Mouse (Mus musculus) intestine, postnatal 0 days (tissue): ENCODE results near the gene Calr4. TPM values are rescaled to one million over a fixed set of nuclear protein-coding genes. Genes with fewer than 3 reads are reported as not detected.
A peak's percentile ranks its signal among the peaks of the same experiment; 100 is the strongest.

Experiments used
- ATAC-seq: fragments of 200-750 bp; cut with Nextera tagmentation; 2 replicates; pipeline ENCODE4 v1.8.0; 2017; ENCODE audit warnings: mild to moderate bottlenecking, moderate TSS enrichment, moderate library complexity
- H3K27ac ChIP-seq: fragments of 300-500 bp; sonication (generic); 2 replicates; pipeline ENCODE4 v1.5.1; 2014; ENCODE audit warnings: mild to moderate bottlenecking, low read depth, low read length, moderate library complexity
- H3K27me3 ChIP-seq: fragments of 300-500 bp; sonication (generic); replicated peaks from 2 replicates; pipeline ENCODE4 v1.6.1; 2014; ENCODE audit warnings: low read length, mixed read lengths; ENCODE audit not compliant: control insufficient read depth, insufficient read depth
- H3K36me3 ChIP-seq: fragments of 300-500 bp; sonication (generic); 2 replicates; pipeline ENCODE4 v1.6.1; 2014; ENCODE audit warnings: mild to moderate bottlenecking, moderate library complexity; ENCODE audit not compliant: control insufficient read depth, insufficient read depth
- H3K4me1 ChIP-seq: fragments of 300-500 bp; sonication (generic); replicated peaks from 2 replicates; pipeline ENCODE4 v1.6.1; 2014; ENCODE audit warnings: antibody characterized with exemption, low read length, mixed read lengths; ENCODE audit not compliant: control insufficient read depth, insufficient read depth
- H3K4me2 ChIP-seq: fragments of 300-500 bp; sonication (generic); replicated peaks from 2 replicates; pipeline ENCODE4 v1.6.1; 2014; ENCODE audit warnings: low read depth, mild to moderate bottlenecking, moderate library complexity
- H3K4me3 ChIP-seq: fragments of 300-500 bp; sonication (generic); 2 replicates; pipeline ENCODE4 v1.5.1; 2014; ENCODE audit warnings: low read depth, low read length
- H3K9ac ChIP-seq: fragments of 300-500 bp; sonication (generic); 2 replicates; pipeline ENCODE4 v1.6.1; 2014; ENCODE audit warnings: mild to moderate bottlenecking, low read depth, low read length
- H3K9me3 ChIP-seq: fragments of 300-500 bp; sonication (generic); 2 replicates; pipeline ENCODE4 v1.6.1; 2016; ENCODE audit warnings: mixed run types; ENCODE audit not compliant: control insufficient read depth
- CTCF ChIP-seq: sonication (generic); IDR thresholded peaks from 2 replicates; pipeline ENCODE4 v1.5.1; 2016; ENCODE audit warnings: low read depth, mild to moderate bottlenecking, control low read depth, antibody characterized with exemption, moderate library complexity
- WGBS: fragments of 180-500 bp; shearing (Covaris S2); extraction: QIAGEN DNeasy Blood & Tissue Kit; methylation state at CpG from one replicate; pipeline ENCODE4 v1.1.7; 2014; 5-methylcytosine and 5-hydroxymethylcytosine counted together
- polyA plus RNA-seq: library from polyadenylated mRNA; unstranded; fragments of >200 nt; fragmentation: Nextera tagmentation; extraction: Ambion mirVana; gene quantifications from 2 replicates; pipeline ENCODE4 v1.2.1, GENCODE M21; 2015

Calr4 gene
- polyA plus RNA-seq, 1 experiment from 2014 or later, result 0.05 TPM

GRCm38 (mm10) chr4:109201582-109202424 lies 32.5 kb upstream of the Calr4 start, which contains the start of gene Osbpl9:
Gene Osbpl9, minus strand, starts transcription at chr4:109202272.
- H3K36me3 ChIP-seq, result no peaks in the 10 kb centered on the region; the same call in 1 of the 2 replicates
- under 1% methylated on average over 59 of the region's 59 CpGs for WGBS
- peaks cover 2% of the 10 kb centered on the region; the same call in 1 of the 2 replicates for H3K4me1 ChIP-seq
- H3K4me2 ChIP-seq, result peak within 1 kb of the TSS; percentile 93
- ATAC-seq, result peak; percentile 99
- H3K27me3 ChIP-seq, result no peaks in the 10 kb centered on the region
- no peaks in the 10 kb centered on the region for H3K9me3 ChIP-seq
- peak within 1 kb of the TSS; percentile 73 for H3K9ac ChIP-seq
- H3K4me3 ChIP-seq, result peak within 1 kb of the TSS; percentile 92
- peak within 1 kb of the TSS; percentile 88 for H3K27ac ChIP-seq
- no peak for TF ChIP-seq CTCF

GRCm38 (mm10) chr4:109203931-109204330 lies 30.4 kb upstream of the Calr4 start:
- H3K36me3 ChIP-seq, result no peaks in the 10 kb centered on the region; the same call in 1 of the 2 replicates
- ATAC-seq, result no peak
- WGBS, result 85% methylated on average over 1 of the region's 1 CpGs
- H3K27ac ChIP-seq, result no peak overlapping the region
- H3K4me1 ChIP-seq, result peaks cover 2% of the 10 kb centered on the region; the same call in 1 of the 2 replicates
- H3K9me3 ChIP-seq, result no peaks in the 10 kb centered on the region
- H3K4me2 ChIP-seq, result no peak overlapping the region
- no peak overlapping the region for H3K4me3 ChIP-seq
- no peak overlapping the region for H3K9ac ChIP-seq
- no peaks in the 10 kb centered on the region for H3K27me3 ChIP-seq
- TF ChIP-seq CTCF, result no peak

- ATAC-seq, result no peak
- H3K4me3 ChIP-seq, result no peak overlapping the region
- H3K27me3 ChIP-seq, result no peaks in the 10 kb centered on the region
- H3K9me3 ChIP-seq, result no peaks in the 10 kb centered on the region
- no peak for TF ChIP-seq CTCF
- H3K36me3 ChIP-seq, result no peaks in the 10 kb centered on the region; the same call in 1 of the 2 replicates
- H3K27ac ChIP-seq, result no peak overlapping the region
- 24% methylated on average over 1 of the region's 1 CpGs for WGBS
- no peak overlapping the region for H3K9ac ChIP-seq
- H3K4me1 ChIP-seq, result peaks cover 2% of the 10 kb centered on the region; the same call in 1 of the 2 replicates
- no peak overlapping the region for H3K4me2 ChIP-seq
Observed at GRCm38 (mm10) chr4:109204416-109204815, 29.9 kb upstream of the Calr4 start.

GRCm38 (mm10) chr4:109207524-109207923 lies 26.8 kb upstream of the Calr4 start:
- Histone ChIP-seq H3K4me1 (no peaks in the 10 kb centered on the region; the same call in 1 of the 2 replicates), H3K36me3 (no peaks in the 10 kb centered on the region), H3K9me3 (no peaks in the 10 kb centered on the region), H3K4me2 (no peak overlapping the region), H3K27ac (no peak overlapping the region), H3K4me3 (no peak overlapping the region), H3K27me3 (no peaks in the 10 kb centered on the region), H3K9ac (no peak overlapping the region)
- WGBS, result 86% methylated on average over 5 of the region's 5 CpGs
- no peak for ATAC-seq
- no peak for TF ChIP-seq CTCF

GRCm38 (mm10) chr4:109210253-109210652 lies 24.0 kb upstream of the Calr4 start:
- Histone ChIP-seq H3K4me3 (no peak overlapping the region), H3K4me1 (no peaks in the 10 kb centered on the region), H3K4me2 (no peak overlapping the region), H3K27ac (no peak overlapping the region), H3K9me3 (no peaks in the 10 kb centered on the region), H3K36me3 (no peaks in the 10 kb centered on the region), H3K9ac (no peak overlapping the region), H3K27me3 (no peaks in the 10 kb centered on the region)
- TF ChIP-seq CTCF, result no peak
- WGBS, result 85% methylated on average over 2 of the region's 2 CpGs
- no peak for ATAC-seq

GRCm38 (mm10) chr4:109210881-109211280 lies 23.4 kb upstream of the Calr4 start:
- WGBS, result 84% methylated on average over 4 of the region's 4 CpGs
- Histone ChIP-seq H3K9me3 (no peaks in the 10 kb centered on the region), H3K4me1 (no peaks in the 10 kb centered on the region), H3K4me3 (no peak overlapping the region), H3K9ac (no peak overlapping the region), H3K36me3 (no peaks in the 10 kb centered on the region), H3K4me2 (no peak overlapping the region), H3K27ac (no peak overlapping the region), H3K27me3 (no peaks in the 10 kb centered on the region)
- no peak for ATAC-seq
- TF ChIP-seq CTCF, result no peak
